Comparison of ENCODE assay signal across 13 mouse cellular contexts in genomic region chr9:20509676-20510075, GRCm38 (mm10).
"Had no signal": no experiment of that assay in that cellular context is flagged by ENCODE, and none has a peak within 500 bp of the region (broad histone marks: within the 10 kb centered on the region; RNA-seq: fewer than 3 reads in every experiment).

No protein-coding gene starts in this region.

- H3K27ac ChIP-seq: layer of hippocampus, adult 2 months; left cerebral cortex, adult 2 months; limb, embryonic 10.5 days; midbrain, embryonic 10.5 days; midbrain, embryonic 15.5 days; neural tube, embryonic 13.5 days; stomach, postnatal 0 days had no signal

- H3K4me2 ChIP-seq: midbrain, embryonic 15.5 days; neural tube, embryonic 13.5 days had no signal

- H3K4me1 ChIP-seq: limb, embryonic 10.5 days; midbrain, embryonic 10.5 days had no signal

- ATAC-seq: midbrain, embryonic 15.5 days had no signal

- H3K9me3 ChIP-seq: limb, embryonic 10.5 days; midbrain, embryonic 10.5 days; midbrain, embryonic 15.5 days; neural tube, embryonic 13.5 days had no signal

- H3K4me3 ChIP-seq: layer of hippocampus, adult 2 months; left cerebral cortex, adult 2 months; limb, embryonic 10.5 days; midbrain, embryonic 10.5 days; midbrain, embryonic 15.5 days; neural tube, embryonic 13.5 days had no signal

- H3K9ac ChIP-seq: midbrain, embryonic 15.5 days; neural tube, embryonic 13.5 days had no signal

- H3K27me3 ChIP-seq: midbrain, embryonic 15.5 days; neural tube, embryonic 13.5 days had no signal

- DNase-seq: kidney, postnatal 10 days; kidney, postnatal 4 days; lung, adult 18-20 months; right cerebral cortex, adult 18-20 months; thymus, adult 2 months; thymus, postnatal 25 days had no signal
